In genomic region chr1:149103396-149103795, GRCm38 (mm10) we compare ENCODE assay signal across 30 mouse cellular contexts.
DNase-seq lines count a peak whose midpoint lies in the region; ATAC-seq and TF ChIP-seq lines count a peak whose summit lies in the region.
"Had no signal": no experiment of that assay in that cellular context is flagged by ENCODE, and none has a peak within 500 bp of the region (broad histone marks: within the 10 kb centered on the region; RNA-seq: fewer than 3 reads in every experiment).

No protein-coding gene starts in this region.

- H3K9ac ChIP-seq in forebrain, embryonic 14.5 days (ENCODE audit: low read length) = no peak overlapping the region
- H3K9ac ChIP-seq in forebrain, embryonic 11.5 days (ENCODE audit: low read length) = no peak overlapping the region
- H3K9ac ChIP-seq in MEL (ENCODE audit: control insufficient read depth, low read depth, low read length, poor library complexity, severe bottlenecking) = no peak overlapping the region
- H3K9ac ChIP-seq: embryonic facial prominence, embryonic 13.5 days; forebrain, embryonic 12.5 days; heart, embryonic 13.5 days; hindbrain, embryonic 15.5 days; liver, embryonic 15.5 days; lung, embryonic 15.5 days; midbrain, embryonic 15.5 days had no signal

- no peak for TF ChIP-seq CTCF in MEL (IDR thresholded peaks at IDR 0.05 in 2 of 3, conservative IDR thresholded peaks at IDR 0.05 in 1 of 3; ENCODE audit: control insufficient read depth in 1 of 3, insufficient read depth in 1 of 3, low read depth in 2 of 3, low read length in 3 of 3, poor library complexity in 1 of 3, severe bottlenecking in 1 of 3)

- no peak overlapping the region for H3K27ac ChIP-seq in forebrain, embryonic 14.5 days (ENCODE audit: low read depth, low read length)
- no peak overlapping the region for H3K27ac ChIP-seq in forebrain, embryonic 11.5 days (ENCODE audit: low read depth, low read length)
- no peak overlapping the region for H3K27ac ChIP-seq in MEL (ENCODE audit: control insufficient read depth, low read depth, low read length)
- H3K27ac ChIP-seq: embryonic facial prominence, embryonic 13.5 days; forebrain, embryonic 12.5 days; heart, embryonic 13.5 days; hindbrain, embryonic 15.5 days; liver, embryonic 15.5 days; lung, embryonic 15.5 days; midbrain, embryonic 10.5 days; midbrain, embryonic 15.5 days had no signal

- intact Hi-C loops in left cerebral cortex, postnatal 25 days (cut with DNase I) = no loop called here
- intact Hi-C loops in left cerebral cortex, postnatal 10 days (cut with DNase I) = no loop called here

- no peak for TF ChIP-seq POLR2A in MEL (IDR thresholded peaks at IDR 0.05; ENCODE audit: control insufficient read depth in 1 of 2, insufficient read depth in 1 of 2, low read depth in 1 of 2, low read length in 2 of 2, poor library complexity in 1 of 2)

- no peaks in the 10 kb centered on the region for H3K9me3 ChIP-seq in forebrain, embryonic 14.5 days (replicated peaks; ENCODE audit: control insufficient read depth, low read length)
- no peaks in the 10 kb centered on the region for H3K9me3 ChIP-seq in forebrain, embryonic 11.5 days (ENCODE audit: control insufficient read depth, low read length)
- no peaks in the 10 kb centered on the region for H3K9me3 ChIP-seq in MEL (replicated peaks; ENCODE audit: insufficient read depth, low read length)
- H3K9me3 ChIP-seq: embryonic facial prominence, embryonic 13.5 days; forebrain, embryonic 12.5 days; heart, embryonic 13.5 days; hindbrain, embryonic 15.5 days; liver, embryonic 15.5 days; lung, embryonic 15.5 days; midbrain, embryonic 10.5 days; midbrain, embryonic 15.5 days had no signal

- H3K4me2 ChIP-seq in forebrain, embryonic 14.5 days (ENCODE audit: low read length) = no peak overlapping the region
- no peak overlapping the region for H3K4me2 ChIP-seq in forebrain, embryonic 11.5 days (ENCODE audit: low read depth, low read length, severe bottlenecking)
- H3K4me2 ChIP-seq: embryonic facial prominence, embryonic 13.5 days; forebrain, embryonic 12.5 days; heart, embryonic 13.5 days; hindbrain, embryonic 15.5 days; liver, embryonic 15.5 days; lung, embryonic 15.5 days; midbrain, embryonic 15.5 days had no signal

- no peaks in the 10 kb centered on the region for H3K4me1 ChIP-seq in forebrain, embryonic 14.5 days (ENCODE audit: control insufficient read depth, insufficient read depth, low read length)
- no peaks in the 10 kb centered on the region for H3K4me1 ChIP-seq in forebrain, embryonic 11.5 days (replicated peaks; ENCODE audit: control insufficient read depth, insufficient read depth, low read length)
- peaks cover 2 to 4% of the 10 kb centered on the region in 2 experiments; a peak in 3 of 4 replicates for H3K4me1 ChIP-seq in MEL (ENCODE audit: control insufficient read depth in 1 of 2, insufficient read depth in 2 of 2, low read length in 2 of 2)
- H3K4me1 ChIP-seq: embryonic facial prominence, embryonic 13.5 days; forebrain, embryonic 12.5 days; heart, embryonic 13.5 days; hindbrain, embryonic 15.5 days; liver, embryonic 15.5 days; lung, embryonic 15.5 days; midbrain, embryonic 10.5 days; midbrain, embryonic 15.5 days had no signal

- 0 out of 4 replicates have a peak, but pooled peaks of 1 of the 2 experiments have one; percentile 6 for TF ChIP-seq EP300 in MEL (IDR thresholded peaks at IDR 0.05; ENCODE audit: low read depth in 1 of 2, low read length in 2 of 2)

- peak; percentile 68; the same call in 1 of the 2 replicates for ATAC-seq in forebrain, embryonic 14.5 days
- ATAC-seq in forebrain, embryonic 11.5 days (replicated peaks; ENCODE audit: low FRiP score) = no peak
- ATAC-seq: activated CD4-positive, CD25-positive, alpha-beta regulatory T cell, adult 4 months; CD4-positive, CD25-positive, alpha-beta regulatory T cell, adult 4 months; inflammation-experienced regulatory T-cells, adult 6 months; midbrain, embryonic 15.5 days had no signal

- WGBS in forebrain, embryonic 14.5 days = 76% methylated on average over 2 of the region's 2 CpGs
- WGBS in forebrain, embryonic 11.5 days = 89% methylated on average over 2 of the region's 2 CpGs

- no peaks in the 10 kb centered on the region for H3K36me3 ChIP-seq in forebrain, embryonic 14.5 days (ENCODE audit: control insufficient read depth, insufficient read depth, low read length)
- no peaks in the 10 kb centered on the region for H3K36me3 ChIP-seq in forebrain, embryonic 11.5 days (ENCODE audit: control insufficient read depth, insufficient read depth, low read length)
- H3K36me3 ChIP-seq in MEL (ENCODE audit: control insufficient read depth in 1 of 2, insufficient read depth in 2 of 2, low read length in 2 of 2) = peaks cover 0 to 7% of the 10 kb centered on the region in 2 experiments; a peak in 1 of 4 replicates
- H3K36me3 ChIP-seq: embryonic facial prominence, embryonic 13.5 days; forebrain, embryonic 12.5 days; heart, embryonic 13.5 days; hindbrain, embryonic 15.5 days; liver, embryonic 15.5 days; lung, embryonic 15.5 days; midbrain, embryonic 10.5 days; midbrain, embryonic 15.5 days had no signal

- H3K79me2 ChIP-seq in MEL (ENCODE audit: control insufficient read depth, insufficient read depth, low read length, poor library complexity) = no peaks in the 10 kb centered on the region

- H3K27me3 ChIP-seq in forebrain, embryonic 14.5 days (replicated peaks; ENCODE audit: control insufficient read depth, insufficient read depth, low read length) = no peaks in the 10 kb centered on the region
- H3K27me3 ChIP-seq in forebrain, embryonic 11.5 days (ENCODE audit: control insufficient read depth, insufficient read depth, low read length) = no peaks in the 10 kb centered on the region
- no peaks in the 10 kb centered on the region for H3K27me3 ChIP-seq in MEL (ENCODE audit: control insufficient read depth in 1 of 2, insufficient read depth in 2 of 2, low read length in 2 of 2)
- H3K27me3 ChIP-seq: embryonic facial prominence, embryonic 13.5 days; forebrain, embryonic 12.5 days; heart, embryonic 13.5 days; hindbrain, embryonic 15.5 days; liver, embryonic 15.5 days; lung, embryonic 15.5 days; midbrain, embryonic 15.5 days had no signal

- TF ChIP-seq RAD21 in MEL (IDR thresholded peaks at IDR 0.05; ENCODE audit: low read depth, low read length) = no peak

- DNase-seq in forebrain, embryonic 14.5 days (ENCODE audit: low spot score) = peak; percentile 53
- DNase-seq in forebrain, embryonic 11.5 days (ENCODE audit: low spot score) = no peak
- peak; percentile 3 to 31 for DNase-seq in left cerebral cortex, postnatal 25 days (ENCODE audit: low spot score in 2 of 2)
- DNase-seq in left cerebral cortex, postnatal 10 days (ENCODE audit: extremely low spot score in 1 of 2, low spot score in 2 of 2) = no peak
- peak; percentile 64 for DNase-seq in MEL (ENCODE audit: low read depth, low spot score)
- DNase-seq in telencephalon, adult 2 months (ENCODE audit: low read depth, low spot score) = peak; percentile 32
- no peak for DNase-seq in adrenal gland, adult 8-10 months
- DNase-seq: adrenal gland, adult 2 months; cerebellum, adult 11 months; cerebellum, adult 9-11 months; gastrocnemius, postnatal 10 days; heart, postnatal 10 days; kidney, adult 11 months; kidney, postnatal 14 days; layer of hippocampus, postnatal 36 days; liver; spleen, adult 18-20 months; thymus, adult 18-20 months; thymus, postnatal 25 days had no signal

- no peak overlapping the region for H3K4me3 ChIP-seq in forebrain, embryonic 14.5 days (ENCODE audit: low read depth, low read length)
- H3K4me3 ChIP-seq in forebrain, embryonic 11.5 days (ENCODE audit: low read depth, low read length) = no peak overlapping the region
- no peak overlapping the region for H3K4me3 ChIP-seq in MEL (ENCODE audit: control insufficient read depth in 1 of 2, insufficient read depth in 1 of 2, low read depth in 2 of 2, low read length in 2 of 2)
- H3K4me3 ChIP-seq: embryonic facial prominence, embryonic 13.5 days; forebrain, embryonic 12.5 days; heart, embryonic 13.5 days; hindbrain, embryonic 15.5 days; liver, embryonic 15.5 days; lung, embryonic 15.5 days; midbrain, embryonic 10.5 days; midbrain, embryonic 15.5 days had no signal

TF ChIP-seq in MEL, 35 proteins besides CTCF, POLR2A, EP300 and RAD21:
- TF ChIP-seq ETS1 (IDR thresholded peaks at IDR 0.05; ENCODE audit: low read depth, low read length) (peak; percentile 31; the same call in 1 of the 2 replicates), ELF1 (IDR thresholded peaks at IDR 0.05; ENCODE audit: low read depth, low read length) (no peak)

Comparison
In these comparisons a context has a peak if more than half of its experiments do, and no peak if none do; other contexts are left out.
1. DNase-seq: peak in forebrain, embryonic 14.5 days (single experiment), left cerebral cortex, postnatal 25 days (2 of 2), MEL (single experiment) and telencephalon, adult 2 months (single experiment); none in forebrain, embryonic 11.5 days (single experiment), left cerebral cortex, postnatal 10 days (0 of 2) and adrenal gland, adult 8-10 months (single experiment).